Mouse (Mus musculus) spleen, postnatal 4 days (tissue): ENCODE measurements around the gene Evx2.

Source experiments
- DNase-seq, 2 experiments: peaks; one replicate each; pipeline ENCODE4 v3.0.0; 2022; ENCODE audit warnings: low spot score in 2 of 2

Evx2 gene

GRCm38 (mm10) chr2:74659507-74660005 lies at the start of gene Evx2:
Gene Evx2 (minus strand): TSS chr2:74659557.
- DNase-seq = no peak

GRCm38 (mm10) chr2:74708676-74709075 lies 49.3 kb upstream of the Evx2 start:
- no peak for DNase-seq

GRCm38 (mm10) chr2:74707599-74707998 lies 48.2 kb upstream of the Evx2 start:
- DNase-seq = no peak

GRCm38 (mm10) chr2:74706393-74706960 lies 47.1 kb upstream of the Evx2 start:
- no peak for DNase-seq

GRCm38 (mm10) chr2:74705467-74706089 lies 46.2 kb upstream of the Evx2 start:
- DNase-seq = peak in 1 of 2 experiments; percentile 60

GRCm38 (mm10) chr2:74704999-74705466 lies 45.7 kb upstream of the Evx2 start:
- peak in 1 of 2 experiments; percentile 57 for DNase-seq

GRCm38 (mm10) chr2:74704393-74704998 lies 45.1 kb upstream of the Evx2 start, which contains the start of gene Hoxd8:
Gene Hoxd8 (plus strand): TSS chr2:74704615.
- peak in 1 of 2 experiments; percentile 61 for DNase-seq

- DNase-seq = peak in 1 of 2 experiments; percentile 59
Measured at GRCm38 (mm10) chr2:74703720-74704392, 44.5 kb upstream of the Evx2 start.

GRCm38 (mm10) chr2:74703317-74703716 lies 44.0 kb upstream of the Evx2 start:
- peak in 1 of 2 experiments; percentile 43 for DNase-seq

- DNase-seq = no peak
Measured at GRCm38 (mm10) chr2:74702820-74703219, 43.5 kb upstream of the Evx2 start.

- DNase-seq = peak; percentile 44 to 77
Measured at GRCm38 (mm10) chr2:74701949-74702819, 42.8 kb upstream of the Evx2 start.

- no peak for DNase-seq
Measured at GRCm38 (mm10) chr2:74700546-74701112, 41.3 kb upstream of the Evx2 start.

GRCm38 (mm10) chr2:74699664-74700545 lies 40.5 kb upstream of the Evx2 start:
- no peak for DNase-seq

- DNase-seq = no peak
Measured at GRCm38 (mm10) chr2:74699053-74699430, 39.7 kb upstream of the Evx2 start.

- no peak for DNase-seq
Measured at GRCm38 (mm10) chr2:74698201-74699052, 39.1 kb upstream of the Evx2 start.

GRCm38 (mm10) chr2:74697567-74698121 lies 38.3 kb upstream of the Evx2 start, which contains the start of gene Hoxd9:
Gene Hoxd9 (plus strand): TSS chr2:74697727.
- DNase-seq = no peak

- no peak for DNase-seq
Measured at GRCm38 (mm10) chr2:74696442-74697335, 37.3 kb upstream of the Evx2 start.
